ENCODE assay signal across 29 mouse cellular contexts in the genomic region with DNA sequence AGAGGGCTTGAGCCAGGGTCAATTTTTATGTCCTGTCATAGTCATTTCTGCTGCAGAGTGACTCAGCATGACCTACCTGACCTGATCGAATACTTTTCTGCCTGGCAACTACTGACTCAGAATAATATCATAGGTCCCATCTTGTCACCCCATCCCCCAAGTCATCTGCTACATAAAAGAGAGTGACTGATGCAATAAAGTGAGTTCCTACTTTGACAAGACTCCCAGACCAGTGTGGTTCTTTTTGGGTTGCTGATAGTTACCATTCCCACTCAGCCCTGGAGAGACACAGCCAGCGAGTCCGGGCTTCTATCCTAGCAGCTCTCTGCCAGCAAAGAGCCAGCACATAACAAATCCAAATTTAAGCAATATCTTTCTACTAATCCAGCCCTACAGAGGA.
"Had no signal": no experiment of that assay in that cellular context is flagged by ENCODE, and none has a peak within 500 bp of the region (broad histone marks: within the 10 kb centered on the region; RNA-seq: fewer than 3 reads in every experiment).

No protein-coding gene starts in this region.

- DNase-seq: gastrocnemius, postnatal 14 days; gastrocnemius, postnatal 36 days; heart, adult 11 months; heart, adult 2 months; heart, postnatal 14 days; heart, postnatal 4 days; kidney, adult 11 months; kidney, adult 2 months; kidney, adult 9 months; kidney, postnatal 14 days; kidney, postnatal 36 days; layer of hippocampus, adult 9-11 months; layer of hippocampus, postnatal 36 days; left cerebral cortex, postnatal 4 days; liver, embryonic 13.5 days had no signal

- H3K4me3 ChIP-seq: heart, adult 2 months; heart, embryonic 13.5 days; heart, embryonic 15.5 days; hindbrain, embryonic 10.5 days; hindbrain, embryonic 12.5 days; kidney, embryonic 15.5 days; limb, embryonic 13.5 days; limb, embryonic 15.5 days; liver, embryonic 13.5 days had no signal

- H3K36me3 ChIP-seq: heart, embryonic 13.5 days; heart, embryonic 15.5 days; hindbrain, embryonic 10.5 days; hindbrain, embryonic 12.5 days; kidney, embryonic 15.5 days; limb, embryonic 13.5 days; limb, embryonic 15.5 days; liver, embryonic 13.5 days had no signal

- H3K4me1 ChIP-seq: heart, embryonic 13.5 days; heart, embryonic 15.5 days; hindbrain, embryonic 10.5 days; hindbrain, embryonic 12.5 days; kidney, embryonic 15.5 days; limb, embryonic 13.5 days; limb, embryonic 15.5 days; liver, embryonic 13.5 days had no signal

- ATAC-seq: hindbrain, embryonic 16.5 days; inflammation-experienced regulatory T-cells, adult 6 months; intestine, embryonic 16.5 days had no signal

- H3K9ac ChIP-seq: heart, embryonic 13.5 days; heart, embryonic 15.5 days; hindbrain, embryonic 12.5 days; hindbrain, embryonic 14.5 days; kidney, embryonic 15.5 days; limb, embryonic 13.5 days; limb, embryonic 15.5 days; liver, embryonic 13.5 days had no signal

- H3K27me3 ChIP-seq: heart, embryonic 13.5 days; heart, embryonic 15.5 days; hindbrain, embryonic 12.5 days; kidney, embryonic 15.5 days; limb, embryonic 13.5 days; limb, embryonic 15.5 days; liver, embryonic 13.5 days had no signal

- H3K4me2 ChIP-seq: heart, embryonic 11.5 days; heart, embryonic 13.5 days; heart, embryonic 15.5 days; hindbrain, embryonic 12.5 days; hindbrain, embryonic 14.5 days; kidney, embryonic 15.5 days; limb, embryonic 13.5 days; limb, embryonic 15.5 days; liver, embryonic 11.5 days; liver, embryonic 13.5 days had no signal

- H3K9me3 ChIP-seq: heart, embryonic 13.5 days; heart, embryonic 15.5 days; hindbrain, embryonic 10.5 days; hindbrain, embryonic 12.5 days; kidney, embryonic 15.5 days; limb, embryonic 13.5 days; limb, embryonic 15.5 days had no signal

- H3K27ac ChIP-seq: heart, adult 2 months; heart, embryonic 13.5 days; heart, embryonic 15.5 days; hindbrain, embryonic 10.5 days; hindbrain, embryonic 12.5 days; hindbrain, embryonic 14.5 days; kidney, embryonic 15.5 days; kidney, postnatal 0 days; limb, embryonic 13.5 days; limb, embryonic 15.5 days; liver, embryonic 13.5 days had no signal
